Mouse (Mus musculus) heart, embryonic 13.5 days (tissue): Measurements from ENCODE around the gene Foxn4. TPM values are rescaled to one million over a fixed set of nuclear protein-coding genes. Genes with fewer than 3 reads are reported as not detected.

Experiments used
- ATAC-seq: fragments of 200-750 bp; cut with Nextera tagmentation; 2 replicates; pipeline ENCODE4 v1.8.0; 2017; ENCODE audit warnings: moderate TSS enrichment; ENCODE audit not compliant: insufficient number of reproducible peaks, low FRiP score, low TSS enrichment; ENCODE audit errors: extremely low read depth
- H3K27ac ChIP-seq: fragments of 300-500 bp; sonication (generic); replicated peaks from 2 replicates; pipeline ENCODE4 v1.5.1; 2015; ENCODE audit warnings: moderate library complexity, mild to moderate bottlenecking, inconsistent platforms
- H3K27me3 ChIP-seq: fragments of 300-500 bp; sonication (generic); replicated peaks from 2 replicates; pipeline ENCODE4 v1.6.1; 2015; ENCODE audit warnings: mild to moderate bottlenecking, inconsistent platforms
- H3K36me3 ChIP-seq: fragments of 300-500 bp; sonication (generic); 2 replicates; pipeline ENCODE4 v1.6.1; 2015; ENCODE audit warnings: mild to moderate bottlenecking, inconsistent platforms
- H3K4me1 ChIP-seq: fragments of 300-500 bp; sonication (generic); 2 replicates; pipeline ENCODE4 v1.6.1; 2015; ENCODE audit warnings: inconsistent platforms
- H3K4me2 ChIP-seq: fragments of 300-500 bp; sonication (generic); 2 replicates; pipeline ENCODE4 v1.6.1; 2015; ENCODE audit warnings: inconsistent platforms, mild to moderate bottlenecking, moderate library complexity
- H3K4me3 ChIP-seq: fragments of 300-500 bp; sonication (generic); 2 replicates; pipeline ENCODE4 v1.5.1; 2015; ENCODE audit warnings: moderate library complexity, mild to moderate bottlenecking, inconsistent platforms
- H3K9ac ChIP-seq: fragments of 300-500 bp; sonication (generic); 2 replicates; pipeline ENCODE4 v1.6.1; 2015; ENCODE audit warnings: inconsistent platforms, mild to moderate bottlenecking, moderate library complexity
- H3K9me3 ChIP-seq: fragments of 300-500 bp; sonication (generic); 2 replicates; pipeline ENCODE4 v1.6.1; 2016; ENCODE audit warnings: inconsistent platforms
- WGBS: fragments of 180-500 bp; shearing (Covaris S2); methylation state at CpG from one replicate; pipeline ENCODE4 v1.1.7; 2015; ENCODE audit warnings: mixed read lengths; 5-methylcytosine and 5-hydroxymethylcytosine counted together
- polyA plus RNA-seq: library from polyadenylated mRNA; unstranded; fragments of >200 nt; fragmentation: Nextera tagmentation; extraction: Ambion mirVana; gene quantifications from 2 replicates; pipeline ENCODE4 v1.2.1, GENCODE M21; 2015

Foxn4 gene
- polyA plus RNA-seq, 1 experiment from 2014 or later, result not detected

DNA sequence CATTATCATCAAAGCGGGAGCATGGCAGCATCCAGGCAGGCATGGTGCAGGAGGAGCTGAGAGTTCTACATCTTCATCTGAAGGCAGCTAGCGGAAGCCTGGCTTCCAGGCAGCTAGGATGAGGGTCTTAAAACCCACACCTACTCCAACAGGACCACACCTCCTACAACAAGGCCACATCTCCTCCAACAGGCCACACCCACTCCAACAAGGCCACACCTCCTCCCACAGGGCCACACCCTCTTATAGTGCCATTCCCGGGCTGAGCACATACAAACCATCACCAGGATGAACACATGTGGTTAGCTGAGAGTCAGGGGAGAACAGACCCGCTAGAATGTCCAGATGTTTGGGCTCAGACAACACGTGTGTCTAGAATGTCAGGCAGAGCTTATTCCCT is 44.7 kb downstream of the Foxn4 start:
- H3K36me3 ChIP-seq, result peaks cover 98% of the 10 kb centered on the region
- H3K9ac ChIP-seq, result no peak overlapping the region
- H3K27me3 ChIP-seq, result no peaks in the 10 kb centered on the region
- 75% methylated on average over 5 of the region's 5 CpGs for WGBS
- no peak overlapping the region for H3K4me2 ChIP-seq
- ATAC-seq, result no peak
- H3K9me3 ChIP-seq, result peaks cover 13% of the 10 kb centered on the region
- no peak overlapping the region for H3K27ac ChIP-seq
- H3K4me1 ChIP-seq, result no peaks in the 10 kb centered on the region
- no peak overlapping the region for H3K4me3 ChIP-seq

DNA sequence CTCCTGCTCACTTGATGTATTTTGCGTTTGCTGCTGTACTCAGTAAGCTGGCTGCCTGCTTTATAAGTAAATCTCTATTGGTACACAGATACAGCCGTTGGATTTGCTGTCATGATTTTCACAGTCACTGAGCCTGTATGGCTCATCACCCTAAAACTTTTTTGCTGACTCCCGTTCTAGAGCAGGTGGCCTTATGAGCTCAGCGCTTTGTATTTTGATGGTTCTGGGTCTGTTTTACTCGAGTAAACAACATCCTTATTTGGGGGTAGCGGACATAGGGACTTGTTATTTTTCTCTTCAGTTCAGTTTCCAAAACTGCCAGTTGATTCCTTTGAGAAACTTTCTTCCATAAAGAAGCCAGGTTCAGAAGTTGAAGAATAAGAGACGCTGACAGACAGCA is 47.6 kb downstream of the Foxn4 start:
- no peaks in the 10 kb centered on the region for H3K27me3 ChIP-seq
- H3K9ac ChIP-seq, result no peak overlapping the region
- H3K4me1 ChIP-seq, result no peaks in the 10 kb centered on the region
- no peak overlapping the region for H3K27ac ChIP-seq
- no peak for ATAC-seq
- peaks cover 17% of the 10 kb centered on the region for H3K9me3 ChIP-seq
- H3K4me2 ChIP-seq, result no peak overlapping the region
- WGBS, result 85% methylated on average over 7 of the region's 7 CpGs
- H3K36me3 ChIP-seq, result peaks cover 90% of the 10 kb centered on the region
- no peak overlapping the region for H3K4me3 ChIP-seq

DNA sequence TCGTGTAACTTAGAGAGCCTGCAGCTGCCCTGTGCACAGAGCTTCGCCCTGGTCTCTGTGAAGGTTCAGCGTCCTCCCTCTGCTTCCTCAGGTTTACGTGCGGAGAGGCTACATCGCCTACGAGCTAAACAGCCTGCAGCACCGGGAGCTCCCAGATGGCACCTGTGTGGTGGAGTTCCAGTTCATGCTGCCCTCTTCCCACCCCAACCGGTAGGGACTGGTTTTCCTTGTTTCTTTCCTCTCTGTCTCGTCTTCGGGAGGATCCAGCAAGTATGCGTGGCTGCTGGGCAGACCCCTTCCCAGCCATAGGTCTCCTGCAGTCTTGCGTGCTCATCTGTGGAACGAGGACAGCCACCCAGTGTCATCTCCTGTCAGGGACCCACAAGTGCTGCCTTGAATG is 54.8 kb downstream of the Foxn4 start:
- Histone ChIP-seq H3K4me1 (no peaks in the 10 kb centered on the region), H3K27ac (no peak overlapping the region), H3K27me3 (no peaks in the 10 kb centered on the region), H3K36me3 (peaks cover 77% of the 10 kb centered on the region), H3K9me3 (peaks cover 2% of the 10 kb centered on the region; the same call in 1 of the 2 replicates), H3K4me3 (no peak overlapping the region), H3K9ac (no peak overlapping the region), H3K4me2 (no peak overlapping the region)
- WGBS, result 77% methylated on average over 14 of the region's 14 CpGs
- ATAC-seq, result no peak

DNA sequence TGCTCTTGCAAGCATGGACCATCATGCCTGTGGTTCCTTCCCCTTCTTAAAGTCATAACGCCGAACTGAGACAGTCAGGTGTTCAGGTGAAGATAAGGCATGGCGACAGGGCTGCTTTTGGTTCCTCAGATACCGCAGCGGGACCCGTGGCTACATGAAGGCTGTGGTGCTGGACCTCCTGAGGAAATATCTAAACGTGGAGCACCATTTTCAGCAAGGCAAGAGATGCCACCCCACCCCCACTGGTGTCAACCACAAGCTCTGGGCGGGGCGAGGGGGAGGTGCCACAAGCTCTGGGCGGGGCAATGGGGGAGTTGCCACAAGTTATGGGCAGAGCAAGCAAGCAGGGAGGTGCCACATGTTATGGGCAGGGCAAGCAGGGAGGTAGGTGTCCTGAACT is 60.4 kb downstream of the Foxn4 start:
- ATAC-seq, result no peak
- Histone ChIP-seq H3K27me3 (no peaks in the 10 kb centered on the region), H3K36me3 (peaks cover 86% of the 10 kb centered on the region), H3K4me2 (no peak overlapping the region), H3K4me3 (no peak overlapping the region), H3K9ac (no peak overlapping the region), H3K4me1 (no peaks in the 10 kb centered on the region), H3K9me3 (no peaks in the 10 kb centered on the region), H3K27ac (no peak overlapping the region)
- 56% methylated on average over 10 of the region's 10 CpGs for WGBS

DNA sequence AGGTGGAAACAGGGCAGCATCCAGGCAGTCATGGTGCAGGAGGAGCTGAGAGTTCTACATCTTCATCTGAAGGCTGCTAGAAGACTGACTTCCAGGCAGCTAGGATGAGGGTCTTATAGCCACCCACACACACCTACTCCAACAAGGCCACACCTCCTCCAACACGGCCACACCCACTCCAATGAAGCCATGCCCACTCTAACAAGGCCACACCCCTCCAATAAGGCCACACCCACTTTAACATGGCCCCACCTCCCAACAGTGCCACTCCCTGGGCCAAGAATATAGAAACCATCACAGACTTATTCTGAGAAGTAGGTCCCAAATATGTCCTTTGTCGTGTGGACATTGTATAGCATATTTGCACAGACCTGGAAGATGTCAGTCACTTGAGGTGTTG is 67.4 kb downstream of the Foxn4 start:
- Histone ChIP-seq H3K4me2 (no peak overlapping the region), H3K4me1 (no peaks in the 10 kb centered on the region), H3K27ac (no peak overlapping the region), H3K9me3 (no peaks in the 10 kb centered on the region), H3K4me3 (no peak overlapping the region), H3K27me3 (no peaks in the 10 kb centered on the region), H3K9ac (no peak overlapping the region), H3K36me3 (peaks cover 83% of the 10 kb centered on the region)
- ATAC-seq, result no peak
- WGBS, result 84% methylated on average over 2 of the region's 2 CpGs

Other genes starting within 250 kb of the Foxn4 start
- 7.4 and 7.5 TPM in 2 replicates for gene Usp30, start 208.3 kb downstream of the Foxn4 start, polyA plus RNA-seq
- gene Svop, start 182.2 kb downstream of the Foxn4 start, polyA plus RNA-seq, result 0.15 and 0.36 TPM in 2 replicates
- 6.4 and 9.1 TPM in 2 replicates for gene Alkbh2, start 145.6 kb downstream of the Foxn4 start, polyA plus RNA-seq
- gene Ung, start 143.4 kb downstream of the Foxn4 start, polyA plus RNA-seq, result 44.6 and 47.5 TPM in 2 replicates
- gene Acacb, start 127.3 kb downstream of the Foxn4 start, polyA plus RNA-seq, result 8.9 and 9.5 TPM in 2 replicates
- 0.68 and 0.86 TPM in 2 replicates for gene Myo1h, start 15.4 kb upstream of the Foxn4 start, polyA plus RNA-seq
- gene Kctd10, start 106.7 kb upstream of the Foxn4 start, polyA plus RNA-seq, result 87.9 and 93.7 TPM in 2 replicates
- gene Ube3b, start 106.8 kb upstream of the Foxn4 start, polyA plus RNA-seq, result 37.6 and 41.1 TPM in 2 replicates
- 22.8 and 24.4 TPM in 2 replicates for gene Mmab, start 170.3 kb upstream of the Foxn4 start, polyA plus RNA-seq
- 20.1 and 21.0 TPM in 2 replicates for gene Mvk, start 170.5 kb upstream of the Foxn4 start, polyA plus RNA-seq